In genomic region chr13:73711221-73711620, GRCm38 (mm10) we compare ENCODE assay signal across 35 mouse cellular contexts. TPM values are rescaled to one million over a fixed set of nuclear protein-coding genes. Genes with fewer than 3 reads are reported as not detected.
DNase-seq lines count a peak whose midpoint lies in the region; ATAC-seq and TF ChIP-seq lines count a peak whose summit lies in the region.
"Had no signal": no experiment of that assay in that cellular context is flagged by ENCODE, and none has a peak within 500 bp of the region (broad histone marks: within the 10 kb centered on the region; RNA-seq: fewer than 3 reads in every experiment).

No protein-coding gene starts in this region.

- 78% methylated on average over 5 of the region's 5 CpGs for WGBS in kidney, embryonic 14.5 days
- 97% methylated on average over 5 of the region's 5 CpGs for WGBS in thymus, adult 2 months

- no peaks in the 10 kb centered on the region for H3K9me3 ChIP-seq in kidney, embryonic 14.5 days (ENCODE audit: control insufficient read depth, low read length)
- H3K9me3 ChIP-seq: forebrain, embryonic 15.5 days; heart, embryonic 12.5 days; midbrain, embryonic 15.5 days; neural tube, embryonic 15.5 days had no signal

- TF ChIP-seq POLR2A in thymus, adult 2 months (IDR thresholded peaks at IDR 0.05; ENCODE audit: control insufficient read depth, extremely low read depth, insufficient read depth, low read length, poor library complexity) = no peak

- H3K27ac ChIP-seq in kidney, embryonic 14.5 days (ENCODE audit: low read depth, low read length) = no peak overlapping the region
- H3K27ac ChIP-seq in thymus, adult 2 months (ENCODE audit: control insufficient read depth, insufficient read depth, low read length) = peak overlapping the region; percentile 89; the same call in 1 of the 2 replicates
- H3K27ac ChIP-seq: forebrain, embryonic 15.5 days; gastrocnemius, adult 2 months; heart, adult 2 months; hindbrain, embryonic 14.5 days; macrophage; midbrain, embryonic 15.5 days; neural tube, embryonic 15.5 days had no signal

- no peaks in the 10 kb centered on the region for H3K27me3 ChIP-seq in kidney, embryonic 14.5 days (ENCODE audit: control insufficient read depth, insufficient read depth, low read length)
- no peaks in the 10 kb centered on the region for H3K27me3 ChIP-seq in thymus, adult 2 months (ENCODE audit: control insufficient read depth, insufficient read depth, low read length)
- H3K27me3 ChIP-seq: forebrain, embryonic 15.5 days; midbrain, embryonic 15.5 days; neural tube, embryonic 15.5 days had no signal

- H3K36me3 ChIP-seq in kidney, embryonic 14.5 days (ENCODE audit: control insufficient read depth, insufficient read depth, low read length) = no peaks in the 10 kb centered on the region
- no peaks in the 10 kb centered on the region for H3K36me3 ChIP-seq in thymus, adult 2 months (ENCODE audit: control insufficient read depth, insufficient read depth, low read length)
- H3K36me3 ChIP-seq: forebrain, embryonic 15.5 days; heart, embryonic 12.5 days; midbrain, embryonic 15.5 days; neural tube, embryonic 15.5 days had no signal

- peak; percentile 83 for DNase-seq in kidney, adult 11 months
- DNase-seq in thymus, adult 2 months = no peak
- DNase-seq in thymus, postnatal 4 days = no peak
- peak; percentile 54 for DNase-seq in kidney, postnatal 10 days
- peak; percentile 71 for DNase-seq in yolk sac, embryonic 10.5 days (ENCODE audit: low spot score)
- no peak for DNase-seq in lung, postnatal 25 days (ENCODE audit: low spot score)
- DNase-seq in left cerebral cortex, adult 9 months (ENCODE audit: low spot score in 2 of 2) = no peak
- DNase-seq: adrenal gland, postnatal 36 days; cerebellum, adult 2 months; cerebellum, postnatal 14 days; gastrocnemius, adult 2 months; gastrocnemius, postnatal 36 days; heart, adult 2 months; heart, postnatal 10 days; layer of hippocampus, adult 9-11 months; liver; lung, adult 18-20 months; retina, postnatal 1 day; right cerebral cortex, postnatal 14 days; spleen, adult 18-20 months; thymus, postnatal 36 days had no signal

- no peak for ATAC-seq in kidney, embryonic 14.5 days (ENCODE audit: low FRiP score, low TSS enrichment)
- ATAC-seq: CD4-positive, CD25-positive, alpha-beta regulatory T cell, adult 4 months; forebrain, embryonic 15.5 days; lung, postnatal 0 days; midbrain, embryonic 15.5 days had no signal

- no peaks in the 10 kb centered on the region for H3K4me1 ChIP-seq in kidney, embryonic 14.5 days (ENCODE audit: control insufficient read depth, insufficient read depth, low read length)
- H3K4me1 ChIP-seq in thymus, adult 2 months (replicated peaks; ENCODE audit: control insufficient read depth, insufficient read depth, low read length) = peaks cover 55% of the 10 kb centered on the region
- H3K4me1 ChIP-seq: forebrain, embryonic 15.5 days; heart, embryonic 12.5 days; midbrain, embryonic 15.5 days; neural tube, embryonic 15.5 days had no signal

- H3K4me3 ChIP-seq in kidney, embryonic 14.5 days (ENCODE audit: low read length) = no peak overlapping the region
- H3K4me3 ChIP-seq in thymus, adult 2 months (ENCODE audit: control insufficient read depth, insufficient read depth, low read length) = no peak overlapping the region
- H3K4me3 ChIP-seq: forebrain, embryonic 15.5 days; gastrocnemius, adult 2 months; heart, adult 2 months; heart, embryonic 12.5 days; midbrain, embryonic 15.5 days; neural tube, embryonic 15.5 days had no signal

- no peak for TF ChIP-seq CTCF in thymus, adult 2 months (IDR thresholded peaks at IDR 0.05; ENCODE audit: borderline replicate concordance, control insufficient read depth, extremely low read depth, insufficient read depth, low read length, poor library complexity)

- no peak overlapping the region for H3K4me2 ChIP-seq in kidney, embryonic 14.5 days (replicated peaks; ENCODE audit: low read depth, low read length)
- H3K4me2 ChIP-seq: forebrain, embryonic 15.5 days; heart, embryonic 12.5 days; hindbrain, embryonic 14.5 days; midbrain, embryonic 15.5 days; neural tube, embryonic 15.5 days had no signal

- H3K9ac ChIP-seq in kidney, embryonic 14.5 days (ENCODE audit: low read depth, low read length) = no peak overlapping the region
- H3K9ac ChIP-seq: forebrain, embryonic 15.5 days; heart, embryonic 12.5 days; hindbrain, embryonic 14.5 days; midbrain, embryonic 15.5 days; neural tube, embryonic 15.5 days had no signal

RNA-seq across cellular contexts. Expression of gene Slc6a19, which starts 6.6 kb away (rescaled TPM):
- 0.53 and 0.92 TPM in 2 replicates for polyA plus RNA-seq in kidney, embryonic 14.5 days (2014; fragmentation: Nextera tagmentation; extraction: Ambion mirVana)
- 18.6 and 40.6 TPM in 2 replicates for polyA plus RNA-seq in thymus, adult 2 months (2012; rRNA removed)
- polyA plus RNA-seq: CD4-positive, CD25-positive, alpha-beta regulatory T cell, adult 4 months; heart, embryonic 12.5 days; limb, embryonic 11.5 days; lung, postnatal 0 days had no signal

RNA-seq across cellular contexts. Expression of gene Slc12a7, which starts 21.7 kb away (rescaled TPM):
- 12.9 and 28.7 TPM in 2 replicates for polyA plus RNA-seq in kidney, embryonic 14.5 days (2014; fragmentation: Nextera tagmentation; extraction: Ambion mirVana)
- polyA plus RNA-seq in thymus, adult 2 months (2012; rRNA removed) = 144 and 156 TPM in 2 replicates

RNA-seq across cellular contexts. Expression of gene Slc6a18, which starts 33.4 kb away (rescaled TPM):
- polyA plus RNA-seq in kidney, embryonic 14.5 days (2014; fragmentation: Nextera tagmentation; extraction: Ambion mirVana) = 2.5 and 5.2 TPM in 2 replicates
- 0.15 and 0.26 TPM in 2 replicates for polyA plus RNA-seq in thymus, adult 2 months (2012; rRNA removed)
- polyA plus RNA-seq: brain, embryonic 14.5 days; CD4-positive, CD25-positive, alpha-beta regulatory T cell, adult 4 months; cerebellum, adult 2 months; embryonic facial prominence, embryonic 11.5 days; forebrain, embryonic 15.5 days; frontal cortex, adult 2 months; heart, adult 2 months; heart, embryonic 12.5 days; hindbrain, embryonic 14.5 days; limb, embryonic 11.5 days; lung, postnatal 0 days; macrophage; midbrain, embryonic 15.5 days; neural tube, embryonic 15.5 days; stomach, embryonic 16.5 days had no signal

Comparison
In these comparisons a context has a peak if more than half of its experiments do, and no peak if none do; other contexts are left out.
1. DNase-seq: peak in kidney, adult 11 months (single experiment), kidney, postnatal 10 days (single experiment) and yolk sac, embryonic 10.5 days (single experiment); none in thymus, adult 2 months (single experiment), thymus, postnatal 4 days (single experiment), lung, postnatal 25 days (single experiment) and left cerebral cortex, adult 9 months (0 of 2).
2. RNA of gene Slc6a19, which starts 6.6 kb away (polyA plus RNA-seq): 18.6 to 40.6 TPM in thymus, adult 2 months; 0.53 to 0.92 TPM in kidney, embryonic 14.5 days; every median in the first group is over 10 times any median in the second.